Mouse (Mus musculus) 3T3-L1 (cell line): ENCODE results near the gene Kcna1.
A peak's percentile ranks its signal among the peaks of the same experiment; 100 is the strongest.

ENCODE experiments used
- DNase-seq: peaks from one replicate; pipeline ENCODE4 v3.0.0-alpha.2; 2015; ENCODE audit warnings: low read depth, low spot score

The Kcna1 gene

DNA sequence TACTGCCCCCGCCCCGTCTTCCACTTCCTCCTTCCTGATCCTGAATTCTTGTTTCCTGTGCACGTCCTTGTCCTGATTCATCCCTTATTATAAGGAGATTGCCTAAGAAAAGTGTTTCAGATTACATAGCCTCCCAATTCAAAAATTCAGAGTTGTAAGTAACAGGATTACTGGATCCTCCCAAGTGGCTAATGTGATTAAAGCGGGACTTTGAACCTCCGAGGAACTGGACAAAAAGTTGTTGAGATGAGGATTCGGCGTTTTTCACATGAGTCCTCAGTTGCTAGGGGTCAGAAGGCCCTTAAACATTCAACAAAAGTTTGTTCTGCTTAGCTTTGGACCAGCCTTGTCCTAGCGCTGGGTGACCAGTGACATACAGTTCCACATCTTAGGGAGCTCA lies at the start of gene Kcna1:
Gene Kcna1, minus strand, starts transcription at position 4 of the 400 bp plus-strand sequence.
- DNase-seq: no peak

DNA sequence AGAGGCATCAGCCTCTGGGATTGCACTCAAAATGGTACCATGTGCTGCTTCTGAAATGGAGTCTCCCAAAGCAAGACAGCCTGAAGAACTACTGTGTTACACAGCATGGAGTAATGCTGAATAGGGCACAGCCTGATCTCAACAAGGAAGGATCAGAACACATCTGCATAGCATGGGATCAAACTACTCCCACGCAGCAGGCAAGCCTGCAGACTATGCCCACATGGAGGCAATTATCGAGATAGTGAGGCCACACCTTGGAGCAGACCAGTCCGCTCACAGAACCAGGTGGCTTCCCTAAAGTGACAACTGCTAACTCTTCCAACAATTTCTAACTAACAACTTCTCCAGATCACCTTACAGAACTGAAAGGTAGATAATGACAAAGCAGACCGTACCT lies 40.9 kb upstream of the Kcna1 start:
- DNase-seq: no peak

DNA sequence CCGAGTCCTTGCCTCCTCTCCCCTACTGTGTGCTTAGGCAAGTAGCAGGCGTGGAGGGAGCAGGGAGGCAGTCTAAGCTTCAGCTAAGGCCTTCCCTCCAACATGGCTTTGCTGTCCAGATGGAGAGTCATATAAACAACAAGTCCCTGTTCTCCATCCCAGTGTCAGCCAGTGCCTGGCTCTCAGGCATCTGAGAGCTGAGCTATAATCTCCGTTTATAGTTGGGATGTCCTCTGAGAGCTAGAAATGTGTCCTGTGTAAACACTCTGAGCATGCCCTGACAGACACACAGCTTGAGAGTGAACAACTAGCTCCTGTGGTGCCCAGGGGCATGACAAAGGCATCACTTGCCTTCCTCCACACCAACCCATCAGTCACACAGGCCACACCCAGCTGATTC lies 39.0 kb upstream of the Kcna1 start:
- no peak for DNase-seq

DNA sequence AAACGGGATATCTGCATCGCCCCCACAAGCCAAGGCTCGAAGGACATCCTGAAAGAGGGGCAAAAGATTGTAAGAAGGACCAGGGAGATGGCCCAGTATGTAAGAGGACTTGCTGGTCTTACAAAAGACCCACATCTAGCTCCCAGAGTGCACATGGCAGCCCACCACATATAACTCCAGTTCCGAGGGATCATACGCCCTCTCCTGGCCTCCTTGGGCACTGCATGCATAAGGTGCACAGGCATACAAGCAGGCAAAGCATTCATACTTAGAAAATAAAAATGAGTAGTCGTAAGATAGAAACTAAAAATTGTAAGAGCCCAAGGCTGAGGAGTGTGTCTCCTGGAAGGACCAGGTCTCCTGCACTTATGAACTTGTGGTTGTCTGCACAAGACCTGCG lies 32.8 kb upstream of the Kcna1 start:
- DNase-seq: no peak

DNA sequence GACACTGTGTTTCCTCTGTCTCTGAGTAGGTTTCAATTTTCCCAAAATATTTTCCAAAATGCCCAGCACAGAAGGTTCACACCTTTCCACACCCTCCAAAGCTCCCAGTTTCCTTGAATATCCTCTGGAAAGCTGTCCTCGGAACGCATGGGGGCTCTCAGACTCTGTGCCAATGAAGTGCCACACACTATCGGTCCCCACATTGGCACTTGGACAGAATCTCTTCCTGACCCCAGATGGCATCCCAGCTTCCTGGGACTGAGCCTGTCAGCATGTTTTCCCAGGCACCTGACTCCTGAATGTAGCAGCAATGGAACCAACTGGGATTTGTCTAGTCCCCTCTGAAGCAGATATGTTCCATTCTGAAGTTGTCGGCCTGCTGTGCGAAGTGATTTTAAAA lies 20.8 kb upstream of the Kcna1 start:
- no peak for DNase-seq

DNA sequence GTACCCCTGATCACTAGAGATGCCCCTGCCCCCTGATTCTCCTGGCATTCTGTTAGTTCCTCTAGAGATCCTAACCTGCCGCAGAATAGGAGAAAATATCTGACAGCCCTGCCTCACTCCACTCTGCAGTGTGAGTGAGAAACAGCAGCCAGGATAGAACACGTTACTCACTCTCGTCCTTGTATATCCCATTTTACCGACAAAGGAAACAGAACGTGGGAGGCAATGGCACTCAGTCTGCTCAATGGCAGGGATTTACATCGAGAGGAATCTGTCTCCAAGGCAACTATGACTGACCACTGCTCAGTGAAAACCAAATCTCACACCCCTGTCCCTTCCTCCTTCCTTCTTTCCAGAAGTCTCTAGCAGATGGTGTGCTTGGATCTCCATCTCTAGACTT lies 19.9 kb upstream of the Kcna1 start:
- DNase-seq: no peak

DNA sequence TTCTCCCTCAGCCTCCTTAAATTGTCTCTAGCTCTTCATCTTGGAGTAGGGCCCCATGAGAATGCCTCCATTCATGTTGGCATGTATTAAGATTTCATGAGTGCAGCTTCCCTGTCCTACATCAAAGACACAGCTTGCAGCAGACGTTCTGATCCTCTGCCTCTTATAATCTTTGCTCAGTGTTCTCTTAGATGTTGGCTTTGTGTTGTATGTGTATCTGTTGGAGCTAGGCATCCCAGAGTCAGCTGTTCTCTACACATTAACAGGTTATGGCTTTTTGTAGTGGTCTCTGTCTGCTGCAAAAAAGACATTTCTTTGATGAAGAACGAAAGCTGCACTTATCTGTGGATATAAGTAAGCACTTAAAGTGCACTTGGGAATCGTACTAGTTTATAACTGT lies 18.4 kb upstream of the Kcna1 start:
- no peak for DNase-seq

DNA sequence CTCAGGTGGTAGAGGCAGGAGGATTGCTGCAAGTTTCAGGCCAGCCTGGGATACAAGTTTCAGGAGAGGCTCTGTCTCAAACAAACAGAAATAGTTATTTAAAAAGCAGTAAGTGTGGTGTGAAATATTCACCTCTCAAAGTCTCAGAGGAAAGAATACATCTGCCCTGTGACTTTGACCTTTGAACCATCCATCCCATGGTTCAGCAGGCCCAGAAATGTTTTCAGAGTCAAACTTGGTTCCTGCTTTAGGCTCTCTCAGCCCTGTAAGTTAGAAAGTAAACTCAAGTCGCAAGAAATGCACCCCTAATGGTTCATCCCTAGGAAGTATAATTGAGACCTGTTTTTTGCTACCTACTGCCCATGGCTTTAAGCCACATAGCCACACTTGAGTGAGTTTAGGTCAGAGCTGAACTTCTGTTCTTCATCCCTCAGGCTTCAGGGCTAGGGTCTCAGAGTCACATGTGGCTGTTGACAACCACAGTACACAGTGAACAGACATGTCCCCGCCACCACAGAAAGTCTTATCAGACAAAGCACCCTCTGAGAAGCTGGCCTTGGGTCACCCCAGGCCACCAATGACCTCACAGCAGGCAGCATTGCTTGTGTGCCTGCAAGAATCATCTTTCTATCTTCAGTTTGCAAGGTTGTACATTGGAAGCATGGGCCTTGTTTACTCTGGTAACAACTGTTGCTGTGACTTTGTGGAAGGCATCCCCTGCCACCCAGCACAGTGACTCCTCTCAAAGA lies 11.6 kb upstream of the Kcna1 start:
- DNase-seq: no peak

DNA sequence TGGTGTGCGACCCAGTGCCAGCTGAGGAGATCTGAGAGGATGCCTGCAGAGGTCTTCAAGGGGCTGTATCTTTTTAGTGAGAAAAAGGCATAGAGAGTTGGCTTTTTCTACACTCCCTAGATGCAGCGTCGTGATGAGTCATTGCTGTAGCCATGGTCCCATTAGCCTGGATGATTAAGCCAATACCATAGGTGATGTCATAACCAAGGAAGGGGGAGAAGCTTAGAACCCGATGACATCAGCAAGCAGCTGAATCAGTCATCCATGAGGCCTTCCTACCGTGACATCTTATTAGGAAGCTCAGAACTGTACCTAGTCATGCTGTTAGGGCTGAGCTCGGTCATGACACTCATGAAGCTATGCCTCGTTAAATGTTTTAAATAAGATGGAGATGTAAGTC lies 7.4 kb upstream of the Kcna1 start:
- DNase-seq: peak; percentile 42

DNA sequence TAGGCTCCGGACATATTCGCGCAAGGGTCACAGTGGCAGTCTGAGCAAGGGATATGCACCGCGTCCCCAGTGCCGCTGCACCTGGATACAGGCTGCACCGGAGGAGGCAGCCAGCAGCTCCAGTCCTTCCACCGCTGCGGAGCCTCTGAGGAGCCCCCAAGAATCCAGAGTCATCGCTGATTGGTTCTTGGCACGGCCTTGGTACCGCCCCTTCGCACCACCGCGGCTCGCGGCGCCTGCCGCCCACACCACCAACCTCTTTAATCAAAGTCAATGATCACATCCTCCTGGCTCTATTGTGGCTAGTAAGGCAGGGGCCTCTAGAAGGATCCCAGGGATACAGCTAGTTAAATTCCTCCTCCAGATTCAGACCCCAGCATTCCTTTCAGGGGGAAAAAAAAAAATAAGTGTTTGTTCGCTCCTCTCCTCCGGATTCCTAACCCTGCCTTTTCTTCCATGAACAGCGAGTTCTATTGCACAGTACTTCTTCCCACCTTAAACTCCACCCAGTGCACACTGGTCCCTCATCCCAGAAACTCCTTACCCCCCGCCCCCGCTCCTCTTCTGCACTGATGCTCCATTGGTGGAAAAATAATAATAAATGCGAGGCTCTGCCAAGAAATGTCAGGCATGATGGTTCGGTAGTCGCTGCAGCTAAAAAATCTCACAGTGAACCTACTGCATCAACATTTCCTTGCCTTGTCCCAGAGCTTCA lies 383 bp downstream of the Kcna1 start:
- DNase-seq: no peak

DNA sequence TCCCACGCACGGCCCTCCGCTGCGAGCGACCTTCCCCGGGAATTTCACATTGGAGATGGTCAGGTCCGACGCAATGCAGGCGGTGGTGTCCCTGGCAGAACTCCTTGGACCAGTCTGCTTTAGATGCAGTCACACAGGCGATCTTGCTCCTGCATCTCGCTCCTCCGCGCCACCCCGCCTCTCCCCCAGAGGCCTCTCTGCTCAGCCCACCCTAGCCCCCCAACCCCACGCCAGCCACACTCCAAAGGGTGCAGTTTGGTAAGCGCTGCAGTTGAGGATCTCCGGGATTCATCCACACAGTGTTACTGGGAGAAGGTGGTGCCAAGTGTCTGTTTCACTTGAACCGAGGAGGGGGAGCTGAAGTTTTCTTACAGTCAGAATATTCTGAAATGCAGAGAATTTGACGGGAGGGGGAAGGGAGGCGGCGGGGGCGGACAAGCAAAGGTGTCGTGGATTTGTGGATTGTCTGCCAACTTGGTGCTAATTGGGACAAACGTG lies 1.1 kb downstream of the Kcna1 start:
- no peak for DNase-seq

DNA sequence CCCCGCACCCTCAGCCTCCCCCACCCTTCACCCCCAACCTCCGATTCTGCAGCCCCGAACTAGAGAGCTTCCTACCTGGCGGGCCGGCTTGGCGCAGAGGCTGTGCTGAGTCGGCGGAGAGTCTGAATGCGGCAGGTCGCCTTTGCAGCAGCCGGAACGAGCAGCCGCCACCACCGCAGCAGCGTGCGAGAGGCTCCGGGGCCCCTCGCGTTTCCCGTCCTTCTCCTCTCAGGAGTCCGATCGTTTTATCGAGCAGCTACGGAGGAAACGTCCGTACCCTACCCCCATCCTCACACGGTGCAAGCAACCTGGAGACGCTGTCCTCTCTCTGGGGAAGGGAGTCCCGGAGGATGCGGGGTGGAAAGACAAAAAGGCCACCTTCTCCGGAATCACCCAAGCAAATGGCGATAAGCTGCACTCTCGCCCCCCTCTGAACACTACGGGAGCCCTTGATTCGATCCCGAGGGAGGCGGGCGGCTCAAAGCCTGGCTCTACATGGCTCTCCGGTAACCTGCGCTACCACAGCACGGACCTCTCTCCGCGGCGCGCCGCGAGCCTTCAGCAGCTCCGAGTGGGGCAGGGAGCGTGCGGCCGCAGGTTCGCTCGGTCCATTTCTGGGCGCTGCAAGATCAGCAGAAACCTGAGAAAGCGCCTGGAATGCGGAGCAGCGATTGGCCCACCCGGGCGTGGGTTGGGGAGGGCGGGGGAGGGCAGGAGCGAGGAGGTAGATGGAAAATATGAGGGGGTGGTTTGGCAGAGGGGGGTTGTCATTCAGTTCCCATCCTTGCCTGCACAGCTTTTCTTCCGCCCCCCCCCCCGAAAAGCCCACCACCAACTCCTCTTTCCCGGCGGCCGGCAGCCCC lies 1.8 kb downstream of the Kcna1 start:
- DNase-seq: no peak

DNA sequence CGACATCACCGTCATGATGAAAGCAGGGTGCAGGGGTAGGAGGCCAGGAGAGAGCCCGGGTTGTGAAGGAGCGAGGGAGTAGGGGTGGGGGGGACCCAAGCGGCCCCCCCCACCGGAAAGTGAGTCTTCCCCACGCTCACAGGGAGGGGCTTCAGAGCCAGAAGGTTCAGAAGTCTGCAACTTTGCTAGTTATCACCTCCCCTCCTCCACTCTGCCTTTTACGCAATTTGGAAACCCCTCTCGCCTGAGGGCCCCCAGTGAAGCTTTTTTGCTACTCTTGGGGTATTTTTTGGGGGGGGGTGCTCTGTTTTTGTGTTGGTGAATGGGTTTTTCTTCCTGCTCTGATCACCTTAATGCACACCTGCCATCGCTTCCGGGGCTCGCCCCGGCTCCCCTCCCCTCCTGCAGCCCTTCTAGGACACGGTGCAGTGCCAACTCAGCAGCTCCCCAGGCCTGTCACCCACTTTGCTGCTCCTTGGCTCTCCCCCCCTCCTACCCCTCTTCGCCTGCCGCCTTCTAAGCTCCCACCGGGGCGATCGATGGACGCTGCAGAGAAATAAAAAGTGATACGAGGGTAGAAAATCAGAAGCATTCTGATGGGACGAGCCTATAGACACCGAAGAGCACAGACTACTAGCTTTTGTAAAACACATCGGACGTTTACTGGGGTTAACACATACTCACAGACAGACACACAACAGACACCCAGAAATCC lies 2.7 kb downstream of the Kcna1 start:
- no peak for DNase-seq

DNA sequence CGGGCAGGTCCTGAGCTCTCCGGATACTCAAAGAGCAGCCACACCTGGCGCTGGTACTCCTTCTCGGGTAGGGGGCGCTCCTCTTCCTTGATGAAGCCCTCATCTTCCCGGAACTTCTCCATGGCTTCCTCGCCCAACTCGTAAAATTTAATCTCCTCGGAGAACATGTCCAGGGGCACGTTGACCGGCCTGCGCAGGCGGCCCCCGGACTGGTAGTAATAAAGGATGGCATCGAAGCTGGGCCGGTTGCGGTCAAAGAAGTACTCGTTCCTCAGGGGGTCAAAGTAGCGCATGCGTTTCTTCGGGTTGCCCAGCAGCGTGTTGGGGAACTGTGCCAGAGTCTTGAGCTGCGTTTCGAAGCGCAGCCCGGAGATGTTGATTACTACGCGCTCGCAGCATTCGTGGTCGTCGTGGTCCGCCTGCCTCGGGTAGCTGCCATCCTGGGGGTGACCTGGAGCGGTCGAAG lies 3.3 kb downstream of the Kcna1 start:
- no peak for DNase-seq

DNA sequence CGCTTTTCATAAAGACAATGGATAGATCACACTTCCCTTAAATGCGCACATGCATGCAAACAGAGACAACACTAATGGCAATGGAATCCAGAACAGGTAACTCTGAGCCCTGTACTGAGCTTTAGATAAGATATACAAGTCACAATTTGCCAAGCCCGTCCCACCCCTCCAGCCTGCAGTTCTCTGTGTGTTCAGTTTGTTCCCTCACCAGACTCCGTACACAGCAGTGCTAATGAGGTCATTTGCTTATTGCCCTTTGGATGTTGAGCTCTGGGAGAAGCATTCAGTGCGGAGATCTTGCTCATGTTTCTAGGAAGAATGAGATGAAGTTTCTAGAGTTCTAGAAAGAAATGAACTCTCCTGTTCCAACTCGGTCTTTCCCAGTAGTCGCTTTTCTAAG lies 17.7 kb downstream of the Kcna1 start:
- DNase-seq: no peak

DNA sequence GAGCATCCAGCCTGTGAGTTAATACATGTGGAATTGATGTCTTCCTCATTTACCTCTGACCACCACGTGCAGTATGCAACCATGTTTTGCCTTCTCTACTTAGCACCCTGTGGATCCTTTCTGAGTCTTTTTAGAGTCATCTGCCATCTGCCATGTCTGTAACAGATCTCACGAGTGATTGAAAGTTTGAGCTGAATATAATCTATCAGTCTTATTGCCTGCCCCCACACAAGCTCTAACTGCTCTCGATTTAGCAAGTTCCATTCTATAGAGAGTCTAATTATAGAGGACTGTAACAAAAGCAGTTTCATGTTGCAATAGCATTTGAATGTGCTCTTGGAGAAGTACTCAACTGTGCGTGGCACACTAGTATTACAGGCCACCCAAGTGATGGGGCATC lies 27.7 kb downstream of the Kcna1 start:
- DNase-seq: no peak

DNA sequence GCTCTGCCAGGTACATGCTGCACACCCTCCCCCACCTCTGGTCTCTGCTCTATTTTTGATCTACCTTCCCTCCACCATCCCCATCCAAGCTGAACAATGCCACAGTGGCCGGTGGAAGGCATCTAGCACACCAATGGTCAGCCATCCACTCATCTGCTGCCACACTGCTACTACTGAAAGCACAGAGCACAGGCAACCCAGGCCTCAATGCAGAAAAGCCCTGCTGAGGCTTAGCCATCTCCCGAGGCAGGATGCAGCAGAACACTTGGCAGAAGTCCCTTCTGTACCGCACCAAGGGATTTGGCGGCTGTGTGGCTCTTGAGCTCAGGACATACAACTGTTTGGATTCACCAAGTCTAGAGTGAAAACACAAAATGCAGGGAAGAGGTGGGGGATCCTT lies 35.4 kb downstream of the Kcna1 start:
- DNase-seq: no peak

DNA sequence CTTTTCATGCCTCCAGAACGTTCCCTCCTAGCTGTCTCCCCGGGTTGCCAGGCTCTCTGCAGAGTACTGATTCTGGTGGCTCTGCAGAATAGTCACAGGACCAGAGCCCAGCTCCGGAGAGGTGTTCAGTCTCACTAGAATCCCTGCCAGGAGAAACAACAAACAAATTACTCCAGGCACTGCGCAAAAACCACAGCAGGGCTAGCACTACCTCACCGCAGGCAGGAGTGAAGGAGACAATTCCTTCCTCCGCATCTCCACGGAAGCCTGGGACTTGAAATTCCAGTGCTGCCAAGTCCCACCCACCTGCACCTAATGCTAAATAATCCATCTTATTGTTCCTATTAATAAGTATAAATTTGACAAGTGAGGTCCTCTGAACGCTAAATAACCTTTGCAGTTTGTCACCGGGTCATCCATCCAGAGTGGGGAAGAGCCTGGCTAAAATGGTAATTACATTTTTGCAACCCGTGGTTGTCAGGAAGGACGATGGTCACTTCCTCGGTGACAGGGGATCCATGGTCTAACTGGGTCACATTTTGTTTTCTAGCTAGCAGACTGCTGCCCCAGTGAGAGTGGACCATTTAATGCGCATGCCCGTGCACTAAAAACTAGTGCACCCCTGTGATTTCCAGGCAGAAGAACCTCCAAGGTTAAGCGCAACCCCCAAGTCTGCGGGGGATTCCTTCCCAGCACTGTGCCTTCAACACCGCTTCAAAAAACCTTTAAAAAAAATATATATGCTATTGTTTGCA lies 36.8 kb downstream of the Kcna1 start:
- DNase-seq: no peak

DNA sequence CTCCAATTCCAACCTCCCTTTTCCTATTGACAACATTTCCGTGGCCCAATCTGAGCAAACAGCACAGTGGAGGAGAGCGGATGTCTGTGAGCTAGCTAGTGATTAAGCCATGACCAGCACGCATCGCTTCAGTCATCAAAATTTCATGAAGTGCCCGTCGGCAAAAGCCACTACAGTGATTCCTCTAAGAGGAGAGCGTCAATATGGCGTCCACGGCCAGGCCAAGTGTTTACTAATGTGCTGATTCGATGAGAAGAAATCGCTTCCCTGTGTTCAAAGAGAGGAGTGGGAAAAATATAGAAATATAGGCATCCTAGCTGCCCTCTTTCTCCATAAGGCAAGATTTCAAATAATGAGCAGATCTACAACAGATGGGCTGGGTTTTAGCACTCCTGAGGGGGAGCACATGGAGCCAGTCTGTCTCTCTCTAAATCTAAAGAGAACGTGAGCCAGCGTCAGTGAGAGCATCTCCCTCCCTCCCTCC lies 44.3 kb downstream of the Kcna1 start:
- DNase-seq: no peak

DNA sequence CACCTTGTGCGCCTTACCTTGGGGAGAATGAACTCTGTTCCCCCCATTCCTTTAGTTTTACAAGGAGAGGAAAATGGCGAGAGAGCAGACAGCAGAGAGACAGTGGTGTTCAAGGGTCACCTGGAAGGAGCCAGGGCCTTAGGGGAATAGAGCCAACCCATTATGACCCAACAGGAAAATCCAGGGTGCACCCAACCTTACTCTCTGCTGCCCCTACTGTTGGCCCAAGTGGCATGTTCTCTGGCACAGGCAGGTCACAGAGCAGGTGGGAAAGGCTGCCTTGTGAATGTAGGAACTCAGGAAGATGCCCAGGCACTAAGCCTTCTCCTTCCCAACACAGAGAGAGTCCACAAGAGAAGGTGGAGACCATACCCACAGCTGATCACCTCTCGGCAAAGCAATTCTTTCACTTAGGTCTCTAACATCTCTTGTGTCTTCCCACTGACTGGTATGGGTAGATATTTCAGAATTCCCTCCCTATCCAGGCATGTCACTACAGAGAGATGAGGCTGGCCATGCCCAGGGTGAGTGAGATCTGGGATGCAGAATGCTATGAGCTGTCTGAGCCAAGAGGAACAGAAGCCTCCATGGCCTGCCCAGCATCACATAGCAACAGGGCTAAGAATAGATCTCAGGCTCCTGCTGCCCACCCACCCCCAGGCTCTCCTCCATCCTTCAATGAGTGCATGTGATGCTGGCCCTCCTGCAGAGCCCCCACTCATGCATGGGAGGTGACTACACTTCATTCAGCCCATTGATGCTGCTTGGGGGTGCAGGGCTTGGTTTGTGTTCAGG lies 46.8 kb downstream of the Kcna1 start:
- DNase-seq: no peak
